ENCODE assay signal across 9 mouse cellular contexts in genomic region chr4:129928949-129929348, GRCm38 (mm10). TPM values are rescaled to one million over a fixed set of nuclear protein-coding genes. Genes with fewer than 3 reads are reported as not detected.
DNase-seq lines count a peak whose midpoint lies in the region; ATAC-seq and TF ChIP-seq lines count a peak whose summit lies in the region.
"Had no signal": no experiment of that assay in that cellular context is flagged by ENCODE, and none has a peak within 500 bp of the region (broad histone marks: within the 10 kb centered on the region; RNA-seq: fewer than 3 reads in every experiment).

Gene Spocd1 (plus strand): TSS chr4:129929249.

- peak within 1 kb of the TSS; percentile 21 for H3K4me3 ChIP-seq in kidney, embryonic 15.5 days (replicated peaks)
- H3K4me3 ChIP-seq in embryonic facial prominence, embryonic 11.5 days (ENCODE audit: low read depth, low read length): no peak within 1 kb of the TSS
- 0 out of 2 replicates have a peak within 1 kb of the TSS, but pooled peaks have one; percentile 4 for H3K4me3 ChIP-seq in intestine, embryonic 14.5 days (ENCODE audit: low read depth, low read length)
- no peak within 1 kb of the TSS for H3K4me3 ChIP-seq in midbrain, postnatal 0 days (ENCODE audit: low read depth, low read length)

- H3K9me3 ChIP-seq in kidney, embryonic 15.5 days (replicated peaks): no peaks in the 10 kb centered on the region
- no peaks in the 10 kb centered on the region for H3K9me3 ChIP-seq in embryonic facial prominence, embryonic 11.5 days (replicated peaks; ENCODE audit: control insufficient read depth, low read length)
- H3K9me3 ChIP-seq in intestine, embryonic 14.5 days (ENCODE audit: control insufficient read depth, low read length): no peaks in the 10 kb centered on the region
- H3K9me3 ChIP-seq in midbrain, postnatal 0 days (ENCODE audit: low read length): no peaks in the 10 kb centered on the region

- no peak for ATAC-seq in kidney, embryonic 15.5 days (replicated peaks; ENCODE audit: low FRiP score)
- no peak for ATAC-seq in embryonic facial prominence, embryonic 11.5 days (replicated peaks; ENCODE audit: insufficient number of reproducible peaks, low FRiP score, low TSS enrichment, low read depth)
- no peak for ATAC-seq in intestine, embryonic 14.5 days (replicated peaks; ENCODE audit: low FRiP score, low TSS enrichment, low read depth)
- ATAC-seq in midbrain, postnatal 0 days (ENCODE audit: low FRiP score): no peak
- no peak for ATAC-seq in megakaryocyte-erythroid progenitor cell, adult 5-6 weeks (replicated peaks; ENCODE audit: low FRiP score, low TSS enrichment, poor library complexity, severe bottlenecking)

- peaks cover 11% of the 10 kb centered on the region; the same call in 1 of the 2 replicates for H3K4me1 ChIP-seq in kidney, embryonic 15.5 days
- no peaks in the 10 kb centered on the region for H3K4me1 ChIP-seq in embryonic facial prominence, embryonic 11.5 days (ENCODE audit: control insufficient read depth, insufficient read depth, low read length)
- H3K4me1 ChIP-seq in intestine, embryonic 14.5 days (replicated peaks; ENCODE audit: control insufficient read depth, insufficient read depth, low read length): peaks cover 8% of the 10 kb centered on the region; the same call in 1 of the 2 replicates
- peaks cover 4% of the 10 kb centered on the region; the same call in 1 of the 2 replicates for H3K4me1 ChIP-seq in midbrain, postnatal 0 days (ENCODE audit: insufficient read depth, low read length)

- TF ChIP-seq CTCF in midbrain, postnatal 0 days (IDR thresholded peaks at IDR 0.05): no peak

- peaks cover 6% of the 10 kb centered on the region; the same call in 1 of the 2 replicates for H3K27me3 ChIP-seq in kidney, embryonic 15.5 days
- H3K27me3 ChIP-seq in embryonic facial prominence, embryonic 11.5 days (ENCODE audit: control insufficient read depth, insufficient read depth, low read length): no peaks in the 10 kb centered on the region
- no peaks in the 10 kb centered on the region for H3K27me3 ChIP-seq in intestine, embryonic 14.5 days (replicated peaks; ENCODE audit: control insufficient read depth, insufficient read depth, low read length)
- H3K27me3 ChIP-seq in midbrain, postnatal 0 days (ENCODE audit: insufficient read depth, low read length): no peaks in the 10 kb centered on the region

- WGBS in kidney, embryonic 15.5 days: 46% methylated on average over 4 of the region's 4 CpGs
- WGBS in embryonic facial prominence, embryonic 11.5 days: 50% methylated on average over 4 of the region's 4 CpGs
- 41% methylated on average over 4 of the region's 4 CpGs for WGBS in intestine, embryonic 14.5 days
- 47% methylated on average over 4 of the region's 4 CpGs for WGBS in midbrain, postnatal 0 days

- no peak within 1 kb of the TSS for H3K27ac ChIP-seq in kidney, embryonic 15.5 days
- no peak within 1 kb of the TSS for H3K27ac ChIP-seq in embryonic facial prominence, embryonic 11.5 days (replicated peaks; ENCODE audit: low read depth, low read length)
- no peak within 1 kb of the TSS for H3K27ac ChIP-seq in intestine, embryonic 14.5 days (ENCODE audit: low read depth)
- H3K27ac ChIP-seq in midbrain, postnatal 0 days (ENCODE audit: low read depth, low read length): no peak within 1 kb of the TSS

- H3K36me3 ChIP-seq in kidney, embryonic 15.5 days: no peaks in the 10 kb centered on the region
- H3K36me3 ChIP-seq in embryonic facial prominence, embryonic 11.5 days (replicated peaks; ENCODE audit: control insufficient read depth, insufficient read depth, low read depth, low read length): no peaks in the 10 kb centered on the region
- H3K36me3 ChIP-seq in intestine, embryonic 14.5 days (ENCODE audit: control insufficient read depth, insufficient read depth, low read length): no peaks in the 10 kb centered on the region
- no peaks in the 10 kb centered on the region for H3K36me3 ChIP-seq in midbrain, postnatal 0 days (ENCODE audit: insufficient read depth, low read length)

- H3K4me2 ChIP-seq in kidney, embryonic 15.5 days: peak within 1 kb of the TSS; percentile 54
- peak within 1 kb of the TSS; percentile 25; the same call in 1 of the 2 replicates for H3K4me2 ChIP-seq in embryonic facial prominence, embryonic 11.5 days (ENCODE audit: low read depth, low read length)
- peak within 1 kb of the TSS; percentile 50 for H3K4me2 ChIP-seq in intestine, embryonic 14.5 days (ENCODE audit: low read length)
- H3K4me2 ChIP-seq in midbrain, postnatal 0 days (ENCODE audit: low read depth, low read length, poor library complexity, severe bottlenecking): peak within 1 kb of the TSS; percentile 26

- no peak within 1 kb of the TSS for H3K9ac ChIP-seq in kidney, embryonic 15.5 days
- no peak within 1 kb of the TSS for H3K9ac ChIP-seq in embryonic facial prominence, embryonic 11.5 days (replicated peaks; ENCODE audit: low read length)
- H3K9ac ChIP-seq in intestine, embryonic 14.5 days (ENCODE audit: low read length): no peak within 1 kb of the TSS
- H3K9ac ChIP-seq in midbrain, postnatal 0 days (replicated peaks; ENCODE audit: low read length, poor library complexity, severe bottlenecking): no peak within 1 kb of the TSS

- DNase-seq in kidney, postnatal 25 days: no peak
- DNase-seq in embryonic facial prominence, embryonic 11.5 days (ENCODE audit: low spot score): no peak
- DNase-seq in intestine, embryonic 14.5 days (ENCODE audit: low spot score): no peak
- no peak for DNase-seq in midbrain, postnatal 0 days (ENCODE audit: low spot score)
- no peak for DNase-seq in cerebellum, postnatal 14 days
- DNase-seq in T-cell, adult 2 months (ENCODE audit: low spot score): no peak

RNA-seq across cellular contexts. Expression of gene Spocd1, which starts in this region (rescaled TPM):
- not detected in 2 replicates for polyA plus RNA-seq in kidney, embryonic 15.5 days (2015; fragmentation: Nextera tagmentation; extraction: Ambion mirVana)
- polyA plus RNA-seq in embryonic facial prominence, embryonic 11.5 days (2014; fragmentation: Nextera tagmentation; extraction: Ambion mirVana): not detected in 2 replicates
- 0.15 TPM in 1 of 2 replicates, not detected in the other for polyA plus RNA-seq in intestine, embryonic 14.5 days (2014; fragmentation: Nextera tagmentation; extraction: Ambion mirVana)
- total RNA-seq in midbrain, postnatal 0 days (2014; rRNA removed): not detected in 2 replicates
- polyA plus RNA-seq in midbrain, postnatal 0 days (2015; fragmentation: Nextera tagmentation; extraction: Ambion mirVana): 0.09 and 0.27 TPM in 2 replicates
- total RNA-seq in megakaryocyte-erythroid progenitor cell, adult 5-6 weeks (2014; fragmentation: Nextera tagmentation): not detected in 2 replicates
- not detected in 2 replicates for total RNA-seq in megakaryocyte-erythroid progenitor cell, adult 5-6 weeks (2017)
- total RNA-seq: gastrocnemius, postnatal 36 days had no signal

Comparison
In these comparisons a context has a peak if more than half of its experiments do, and no peak if none do; other contexts are left out.
1. H3K4me3 ChIP-seq: peak in kidney, embryonic 15.5 days (single experiment) and intestine, embryonic 14.5 days (single experiment); none in embryonic facial prominence, embryonic 11.5 days (single experiment) and midbrain, postnatal 0 days (single experiment).
2. Peak in every context shown above with its lines, with median percentiles within 50 percentile points of each other: H3K4me2 ChIP-seq.